Mouse (Mus musculus) CH12.LX (cell line): ENCODE measurements around the gene Mrpl34. TPM values are rescaled to one million over a fixed set of nuclear protein-coding genes. Genes with fewer than 3 reads are reported as not detected.
A peak's percentile ranks its signal among the peaks of the same experiment; 100 is the strongest.

ENCODE experiments used
- DNase-seq: peaks from one replicate; pipeline ENCODE4 v3.0.0-alpha.2; 2013; ENCODE audit errors: extremely low read depth
- H3K27ac ChIP-seq: 2 replicates; pipeline ENCODE4 v1.5.1; 2012; ENCODE audit warnings: low read depth, mild to moderate bottlenecking, control low read depth, moderate library complexity; ENCODE audit not compliant: insufficient read depth
- H3K27me3 ChIP-seq: replicated peaks from 2 replicates; pipeline ENCODE3; 2012; ENCODE audit warnings: inconsistent platforms
- H3K36me3 ChIP-seq, 2 experiments: replicated peaks in 1 of 2; 2 replicates each; pipeline versions ENCODE3 to v1.6.1; 2012; ENCODE audit warnings: inconsistent platforms in 1 of 2, low read length in 1 of 2, mild to moderate bottlenecking in 1 of 2, mixed read lengths in 1 of 2, moderate library complexity in 1 of 2; ENCODE audit not compliant: control insufficient read depth in 1 of 2, insufficient read depth in 1 of 2
- H3K4me1 ChIP-seq, 2 experiments: 2 replicates each; pipeline ENCODE4 v1.6.1; 2012; ENCODE audit warnings: inconsistent platforms in 1 of 2, moderate library complexity in 1 of 2; ENCODE audit not compliant: insufficient read depth in 2 of 2, control insufficient read depth in 1 of 2
- H3K4me2 ChIP-seq: 2 replicates; pipeline ENCODE4 v1.6.1; 2012; ENCODE audit warnings: low read depth, mild to moderate bottlenecking, control low read depth; ENCODE audit not compliant: poor library complexity, insufficient read depth, severe bottlenecking
- H3K4me3 ChIP-seq, 3 experiments: fragments of 150-350 bp in 1 of 3; sonication (generic) in 1 of 3; replicated peaks in 1 of 3; 2 replicates each; pipeline versions ENCODE3 to v1.5.1; 2011 to 2012; ENCODE audit warnings: low read depth in 2 of 3, low read length in 2 of 3, mild to moderate bottlenecking in 2 of 3, moderate library complexity in 2 of 3, control low read depth in 1 of 3, improper control_type of control experiment in 1 of 3, inconsistent platforms in 1 of 3, mixed read lengths in 1 of 3; ENCODE audit not compliant: poor library complexity in 1 of 3
- H3K79me2 ChIP-seq: replicated peaks from 2 replicates; pipeline ENCODE4 v1.6.1; 2012; ENCODE audit warnings: mild to moderate bottlenecking, moderate library complexity; ENCODE audit not compliant: control insufficient read depth, poor library complexity, insufficient read depth, severe bottlenecking; ENCODE audit errors: extremely low read depth
- H3K9ac ChIP-seq: 2 replicates; pipeline ENCODE4 v1.6.1; 2012; ENCODE audit warnings: low read depth, mild to moderate bottlenecking, control low read depth, moderate library complexity; ENCODE audit not compliant: insufficient read depth
- H3K9me3 ChIP-seq: replicated peaks from 2 replicates; pipeline ENCODE3; 2012; ENCODE audit warnings: low read length, inconsistent platforms, mixed read lengths
- CHD1 ChIP-seq: IDR thresholded peaks from 2 replicates; pipeline ENCODE4 v1.6.1; 2012; ENCODE audit warnings: low read depth, low read length, improper control_type of control experiment, inconsistent platforms
- CHD2 ChIP-seq: IDR thresholded peaks from 2 replicates; pipeline ENCODE4 v1.6.1; 2011; ENCODE audit warnings: low read length, improper control_type of control experiment
- CTCF ChIP-seq, 2 experiments: IDR thresholded peaks in 1 of 2; conservative IDR thresholded peaks in 1 of 2; 2 replicates each; pipeline ENCODE4 v1.5.1; 2011 to 2012; ENCODE audit warnings: low read depth in 2 of 2, low read length in 2 of 2, improper control_type of control experiment in 1 of 2, inconsistent platforms in 1 of 2, mild to moderate bottlenecking in 1 of 2, moderate library complexity in 1 of 2
- E2F4 ChIP-seq: IDR thresholded peaks from 2 replicates; pipeline ENCODE4 v1.6.1; 2011; ENCODE audit warnings: low read depth, low read length, improper control_type of control experiment; ENCODE audit not compliant: insufficient replicate concordance
- ELF1 ChIP-seq: IDR thresholded peaks from 2 replicates; pipeline ENCODE4 v1.6.1; 2014; ENCODE audit warnings: low read depth, mild to moderate bottlenecking, inconsistent platforms, low read length, improper control_type of control experiment
- EP300 ChIP-seq: IDR thresholded peaks from 2 replicates; pipeline ENCODE4 v1.6.1; 2011; ENCODE audit warnings: low read length, improper control_type of control experiment
- GABPA ChIP-seq: IDR thresholded peaks from 2 replicates; pipeline ENCODE4 v1.6.1; 2012; ENCODE audit warnings: low read depth, low read length, improper control_type of control experiment, inconsistent platforms; ENCODE audit not compliant: insufficient replicate concordance
- HCFC1 ChIP-seq: IDR thresholded peaks from 2 replicates; pipeline ENCODE4 v1.6.1; 2012; ENCODE audit warnings: low read depth, mild to moderate bottlenecking, inconsistent platforms, low read length, improper control_type of control experiment
- IRF4 ChIP-seq: IDR thresholded peaks from 2 replicates; pipeline ENCODE4 v1.6.1; 2014; ENCODE audit warnings: low read depth, mild to moderate bottlenecking, inconsistent platforms, low read length, improper control_type of control experiment
- JUN ChIP-seq: IDR thresholded peaks from 2 replicates; pipeline ENCODE4 v1.6.1; 2011; ENCODE audit warnings: low read depth, mild to moderate bottlenecking, low read length, improper control_type of control experiment, moderate library complexity; ENCODE audit not compliant: insufficient read depth
- JUND ChIP-seq: conservative IDR thresholded peaks from 2 replicates; pipeline ENCODE4 v1.6.1; 2011; ENCODE audit warnings: low read depth, low read length, improper control_type of control experiment
- KAT2A ChIP-seq: IDR thresholded peaks from 2 replicates; pipeline ENCODE4 v1.6.1; 2012; ENCODE audit warnings: low read length, improper control_type of control experiment, inconsistent platforms; ENCODE audit not compliant: insufficient replicate concordance
- MAFK ChIP-seq: IDR thresholded peaks from 2 replicates; pipeline ENCODE4 v1.6.1; 2011; ENCODE audit warnings: low read length, improper control_type of control experiment; ENCODE audit not compliant: insufficient replicate concordance
- MAX ChIP-seq: IDR thresholded peaks from 2 replicates; pipeline ENCODE4 v1.6.1; 2011; ENCODE audit warnings: low read length, improper control_type of control experiment
- MEF2A ChIP-seq: IDR thresholded peaks from 2 replicates; pipeline ENCODE4 v1.6.1; 2014; ENCODE audit warnings: low read depth, mild to moderate bottlenecking, inconsistent platforms, low read length, improper control_type of control experiment, borderline replicate concordance
- MXI1 ChIP-seq: IDR thresholded peaks from 2 replicates; pipeline ENCODE4 v1.6.1; 2011; ENCODE audit warnings: mild to moderate bottlenecking, low read depth, low read length, improper control_type of control experiment
- MYC ChIP-seq: IDR thresholded peaks from 2 replicates; pipeline ENCODE4 v1.6.1; 2011; ENCODE audit warnings: low read depth, mild to moderate bottlenecking, improper control_type of control experiment, low read length
- NELFE ChIP-seq: IDR thresholded peaks from 2 replicates; pipeline ENCODE4 v1.6.1; 2011; ENCODE audit warnings: low read depth, low read length, improper control_type of control experiment
- NRF1 ChIP-seq: IDR thresholded peaks from 2 replicates; pipeline ENCODE4 v1.6.1; 2014; ENCODE audit warnings: low read depth, mild to moderate bottlenecking, inconsistent platforms, low read length, improper control_type of control experiment, moderate library complexity
- PAX5 ChIP-seq: IDR thresholded peaks from 2 replicates; pipeline ENCODE4 v1.6.1; 2012; ENCODE audit warnings: low read length, inconsistent platforms, mixed read lengths
- POLR2A ChIP-seq: IDR thresholded peaks from 2 replicates; pipeline ENCODE4 v1.6.1; 2011; ENCODE audit warnings: low read depth, mild to moderate bottlenecking, improper control_type of control experiment, low read length
- RAD21 ChIP-seq: IDR thresholded peaks from 2 replicates; pipeline ENCODE4 v1.6.1; 2011; ENCODE audit warnings: low read depth, mild to moderate bottlenecking, low read length, improper control_type of control experiment, moderate library complexity
- RCOR1 ChIP-seq: conservative IDR thresholded peaks from 2 replicates; pipeline ENCODE4 v1.6.1; 2012; ENCODE audit warnings: low read depth, mild to moderate bottlenecking, inconsistent platforms, low read length, improper control_type of control experiment
- SIN3A ChIP-seq: IDR thresholded peaks from 2 replicates; pipeline ENCODE4 v1.6.1; 2012; ENCODE audit warnings: low read length, improper control_type of control experiment, inconsistent platforms
- SMC3 ChIP-seq: IDR thresholded peaks from 2 replicates; pipeline ENCODE4 v1.6.1; 2011; ENCODE audit warnings: low read depth, low read length, improper control_type of control experiment
- TBP ChIP-seq: conservative IDR thresholded peaks from 2 replicates; pipeline ENCODE4 v1.6.1; 2011; ENCODE audit warnings: low read depth, low read length, improper control_type of control experiment
- TCF12 ChIP-seq: IDR thresholded peaks from 2 replicates; pipeline ENCODE4 v1.6.1; 2014; ENCODE audit warnings: low read depth, mild to moderate bottlenecking, inconsistent platforms, low read length, improper control_type of control experiment
- UBTF ChIP-seq: IDR thresholded peaks from 2 replicates; pipeline ENCODE4 v1.6.1; 2012; ENCODE audit warnings: low read depth, mild to moderate bottlenecking, inconsistent platforms, low read length, improper control_type of control experiment, moderate library complexity
- USF2 ChIP-seq: conservative IDR thresholded peaks from 2 replicates; pipeline ENCODE4 v1.6.1; 2011; ENCODE audit warnings: low read depth, low read length, improper control_type of control experiment
- ZC3H11A ChIP-seq: IDR thresholded peaks from 2 replicates; pipeline ENCODE4 v1.6.1; 2012; ENCODE audit warnings: low read depth, mild to moderate bottlenecking, inconsistent platforms, low read length, improper control_type of control experiment
- ZKSCAN1 ChIP-seq: IDR thresholded peaks from 2 replicates; pipeline ENCODE4 v1.6.1; 2012; ENCODE audit warnings: low read depth, inconsistent platforms, low read length, improper control_type of control experiment, borderline replicate concordance
- ZMIZ1 ChIP-seq: IDR thresholded peaks from 2 replicates; pipeline ENCODE4 v1.6.1; 2012; ENCODE audit warnings: low read depth, mild to moderate bottlenecking, inconsistent platforms, low read length, improper control_type of control experiment
- ZNF384 ChIP-seq: IDR thresholded peaks from 2 replicates; pipeline ENCODE4 v1.6.1; 2012; ENCODE audit warnings: low read depth, low read length, improper control_type of control experiment, inconsistent platforms
- dilution Hi-C: fragments of 300-500 bp; cut with MboI; formaldehyde crosslinking; loops from 2 replicates; pipeline ENCODE4 v1.14.3; 2020; ENCODE audit warnings: low sequenced_read_pairs; ENCODE audit not compliant: extremely low pct_unique_long_range_greater_than_20kb, extremely low pct_ligation_motif_present
- in situ Hi-C: fragments of 300-500 bp; cut with MboI; formaldehyde crosslinking; loops from 3 replicates; pipeline ENCODE4 v1.14.3; 2019; ENCODE audit warnings: low sequenced_read_pairs, low pct_ligation_motif_present, low pct_unique_long_range_greater_than_20kb, mixed read lengths
- polyA plus RNA-seq: library from polyadenylated mRNA; unstranded; fragments of >175 nt; gene quantifications from 2 replicates; pipeline ENCODE4 v1.2.1, GENCODE M21; 2012; ENCODE audit warnings: low read depth; ENCODE audit not compliant: insufficient read length
- total RNA-seq, 2 experiments: library from RNA; depleted of rRNA; stranded (reverse); fragments of 300-350 nt in 1 of 2; fragments of >200 nt in 1 of 2; gene quantifications; 2 replicates each; pipeline ENCODE4 v1.2.3; 2012 to 2014

Gene Mrpl34
- total and polyA plus RNA-seq, 3 experiments = 94.4 to 150 (median 133) TPM

DNA sequence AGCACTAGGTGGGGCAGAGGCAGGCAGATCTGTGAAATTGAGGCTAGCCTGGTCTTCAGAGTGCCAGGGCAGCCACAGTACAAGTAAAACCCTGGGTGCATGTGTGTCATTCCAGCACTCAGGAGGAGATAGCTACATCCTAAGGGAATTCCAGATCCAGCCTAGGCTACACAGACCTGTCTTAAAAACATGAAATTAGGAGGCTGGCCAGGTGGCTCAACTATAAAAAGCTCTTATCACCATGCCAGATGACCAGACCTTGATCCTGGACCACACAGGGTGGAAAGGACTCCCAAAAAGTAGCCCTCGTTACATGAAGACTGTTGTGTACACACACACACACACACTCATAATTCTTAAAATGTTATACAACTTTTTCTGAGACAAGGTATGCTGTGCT is 3.2 kb downstream of the Mrpl34 start:
- Histone ChIP-seq H3K4me1 (peaks cover 14 to 41% of the 10 kb centered on the region in 2 experiments), H3K4me3 (no peak overlapping the region), H3K27me3 (no peaks in the 10 kb centered on the region), H3K9ac (no peak overlapping the region), H3K79me2 (peaks cover 26% of the 10 kb centered on the region), H3K36me3 (peaks cover 23 to 46% of the 10 kb centered on the region in 2 experiments), H3K4me2 (no peak overlapping the region), H3K9me3 (no peaks in the 10 kb centered on the region), H3K27ac (no peak overlapping the region)
- in situ Hi-C loops (loop anchor here (5.0 kb wide), 1 partner anchor 36 kb away; no protein-coding TSS in a partner anchor), dilution Hi-C loops (no loop called here)
- TF ChIP-seq JUND = no peak
- no peak for DNase-seq

DNA sequence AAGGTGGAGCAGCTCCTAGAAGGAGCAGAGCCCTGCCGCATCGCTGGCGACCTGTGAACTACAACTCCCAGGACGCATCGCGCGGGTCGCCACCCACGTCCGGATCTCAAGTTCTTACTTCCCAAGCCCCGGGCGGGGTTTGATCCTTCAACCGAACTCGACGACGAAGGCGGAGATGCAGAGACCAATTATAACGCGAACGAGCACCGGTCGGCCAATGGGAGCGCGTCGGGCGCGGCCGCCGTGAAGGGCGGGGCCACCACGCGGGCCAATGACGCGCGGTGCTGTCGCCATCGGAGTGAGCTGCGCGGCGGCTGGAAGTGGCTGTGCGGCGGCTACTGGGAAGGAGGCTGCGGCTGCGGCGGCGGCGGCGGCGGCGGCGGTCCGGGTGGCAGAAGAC is 4.2 kb downstream of the Mrpl34 start, which contains the start of gene Dda1:
Gene Dda1, plus strand, starts transcription at position 284 of the 400 bp plus-strand sequence.
- Histone ChIP-seq H3K27me3 (no peaks in the 10 kb centered on the region), H3K27ac (no peak within 1 kb of the TSS), H3K4me1 (peaks cover 11 to 35% of the 10 kb centered on the region in 2 experiments), H3K4me2 (peak within 1 kb of the TSS; percentile 80), H3K9ac (peak within 1 kb of the TSS; percentile 89), H3K79me2 (peaks cover 26% of the 10 kb centered on the region), H3K9me3 (no peaks in the 10 kb centered on the region), H3K36me3 (peaks cover 32 to 55% of the 10 kb centered on the region in 2 experiments), H3K4me3 (peak within 1 kb of the TSS; percentile 73 to 81 (median 80))
- dilution Hi-C loops = no loop called here
- in situ Hi-C loops = loop anchor here (5.0 kb wide), 1 partner anchor 37 kb away; no protein-coding TSS in a partner anchor
- DNase-seq = peak; percentile 99
- TF ChIP-seq GABPA (peak; percentile 50; the same call in 1 of the 2 replicates), NELFE (peak; percentile 77), PAX5 (no peak), POLR2A (peak; percentile 66), E2F4 (0 out of 2 replicates have a peak, but pooled peaks have one; percentile 22), JUN (no peak), JUND (no peak), TCF12 (0 out of 2 replicates have a peak, but pooled peaks have one; percentile 38), RCOR1 (no peak), ZKSCAN1 (no peak), HCFC1 (peak; percentile 98), CTCF (conservative IDR thresholded peaks at IDR 0.05 in 1 of 2, IDR thresholded peaks at IDR 0.05 in 1 of 2; ENCODE audit: low read depth in 2 of 2, low read length in 2 of 2) (no peak), RAD21 (no peak), ZMIZ1 (peak; percentile 75; the same call in 1 of the 2 replicates), MAFK (no peak), UBTF (no peak), SMC3 (no peak), CHD1 (no peak), EP300 (no peak), NRF1 (peak; percentile 64), IRF4 (no peak), ELF1 (peak; percentile 90), TBP (no peak), SIN3A (no peak; the same call in 1 of the 2 replicates), ZC3H11A (no peak), KAT2A (peak; percentile 94; the same call in 1 of the 2 replicates), ZNF384 (no peak), MXI1 (peak; percentile 27; the same call in 1 of the 2 replicates), MAX (no peak), USF2 (no peak), MEF2A (no peak), MYC (no peak), CHD2 (peak; percentile 70)
